Mouse (Mus musculus): ENCODE measurements around the gene Snx25. TPM values are rescaled to one million over a fixed set of nuclear protein-coding genes. Genes with fewer than 3 reads are reported as not detected.

Gene Snx25
- 10 to 100 TPM; 12.2 to 12.7 TPM for total RNA-seq (2021)

DNA sequence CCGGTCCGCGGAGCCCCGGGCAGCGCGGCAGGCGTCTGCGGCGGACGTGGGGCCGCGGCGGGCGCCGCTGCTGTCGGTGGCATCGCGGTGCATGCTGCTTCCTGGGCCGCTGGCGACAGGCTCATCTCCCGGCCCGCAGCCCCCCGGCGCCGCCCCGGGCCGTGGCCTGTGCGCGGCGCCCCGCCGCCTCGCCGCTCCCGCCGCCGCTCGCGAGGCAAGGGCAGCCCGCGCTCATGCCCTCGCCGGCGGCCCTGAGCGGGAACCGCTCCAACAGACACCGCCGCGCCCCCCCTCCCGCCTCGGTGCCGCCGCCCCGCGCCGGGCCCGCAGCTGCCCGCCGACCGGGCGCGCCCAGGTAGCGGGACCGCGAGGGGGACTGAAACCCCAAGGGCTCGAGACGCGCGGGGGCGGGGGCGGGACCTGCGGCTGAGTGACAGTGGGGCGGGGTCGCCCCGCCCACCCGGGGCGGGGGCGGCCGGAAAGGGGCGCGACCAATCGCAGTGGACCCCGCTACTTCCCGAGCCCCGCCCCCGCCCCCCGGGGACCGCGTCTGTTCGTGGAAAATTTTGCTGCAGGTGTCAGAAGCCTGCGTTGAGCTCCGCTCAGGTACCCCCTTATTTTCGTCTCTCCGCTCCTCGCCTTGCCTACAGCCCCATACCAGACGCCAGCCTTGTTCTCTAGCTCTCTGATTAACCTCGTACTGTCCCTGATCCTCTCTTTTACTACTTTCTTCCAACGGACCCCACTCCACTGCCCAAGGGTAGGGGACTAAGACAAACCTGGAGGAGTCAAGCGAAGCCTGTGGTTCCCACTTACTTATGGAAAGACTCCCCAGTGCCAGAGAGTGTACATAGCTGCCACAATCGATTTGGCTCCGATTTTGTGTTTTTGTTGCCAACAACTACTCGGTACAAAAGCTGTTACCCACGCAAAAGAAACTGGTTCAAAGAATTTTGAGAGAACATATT, at the start of gene Snx25:
Snx25 (minus strand) TSS at position 96 of the 968 bp plus-strand sequence.
- peak; percentile 87 for DNase-seq

DNA sequence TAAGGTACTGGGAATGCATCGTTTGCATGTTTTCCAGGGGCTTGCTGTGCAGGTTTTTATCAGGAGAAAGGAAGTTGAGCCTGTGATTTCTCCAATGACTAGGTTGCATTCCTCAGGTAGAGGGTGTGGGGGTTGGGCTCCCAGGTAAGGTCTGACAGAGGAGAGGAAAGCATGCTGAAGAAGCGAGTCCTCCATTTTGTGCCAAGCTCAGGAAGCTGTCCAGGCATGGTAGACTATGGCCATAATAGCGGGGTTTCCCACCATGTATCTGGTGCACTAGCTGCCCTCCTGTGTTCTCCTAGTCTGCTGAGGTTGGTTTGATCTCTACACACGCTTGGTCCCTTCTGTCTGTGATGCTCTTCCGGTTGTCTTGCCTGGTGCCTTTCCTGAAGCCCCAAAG, 45.7 kb upstream of the Snx25 start:
- DNase-seq: no peak

DNA sequence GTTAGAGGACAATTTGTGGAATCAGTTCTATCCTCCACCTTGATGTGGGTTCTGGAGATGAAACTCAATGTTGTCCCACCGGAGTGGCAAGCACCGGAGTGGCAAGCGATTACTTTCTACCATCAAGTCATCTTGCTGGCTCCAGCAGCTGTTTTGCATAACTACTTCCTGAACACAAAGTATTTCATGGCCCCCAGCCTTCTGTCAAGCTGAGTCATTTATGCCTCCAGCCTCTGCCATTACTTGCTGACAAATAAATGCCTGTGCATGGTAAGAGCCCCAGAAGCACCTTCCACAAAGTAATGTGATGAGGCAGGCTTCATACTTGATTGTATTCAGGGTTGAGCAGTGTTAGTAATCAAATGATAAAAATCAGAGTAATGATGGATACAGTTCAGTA, 44.9 kb upstream of the Snx25 start:
- DNase-seq: no peak

DNA sequence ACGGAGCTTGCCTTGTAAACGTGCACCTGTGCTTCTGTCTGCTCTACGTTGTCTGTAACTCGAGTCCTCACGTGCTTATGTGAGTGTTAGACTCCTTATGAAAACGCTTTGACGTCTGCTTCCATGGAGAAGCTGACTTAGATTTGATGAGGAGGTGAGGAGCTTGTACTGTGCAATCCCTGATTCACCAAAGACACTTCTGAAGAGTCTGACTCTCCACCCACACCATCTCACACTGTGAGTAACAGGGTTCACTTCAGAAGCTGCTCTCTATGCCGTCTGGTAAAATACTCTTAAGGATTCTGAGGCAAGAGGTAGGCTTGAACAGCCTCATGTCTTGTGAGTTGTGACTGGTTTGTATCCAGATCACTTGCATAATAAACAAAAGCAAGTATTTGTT, 41.1 kb upstream of the Snx25 start:
- DNase-seq: no peak

DNA sequence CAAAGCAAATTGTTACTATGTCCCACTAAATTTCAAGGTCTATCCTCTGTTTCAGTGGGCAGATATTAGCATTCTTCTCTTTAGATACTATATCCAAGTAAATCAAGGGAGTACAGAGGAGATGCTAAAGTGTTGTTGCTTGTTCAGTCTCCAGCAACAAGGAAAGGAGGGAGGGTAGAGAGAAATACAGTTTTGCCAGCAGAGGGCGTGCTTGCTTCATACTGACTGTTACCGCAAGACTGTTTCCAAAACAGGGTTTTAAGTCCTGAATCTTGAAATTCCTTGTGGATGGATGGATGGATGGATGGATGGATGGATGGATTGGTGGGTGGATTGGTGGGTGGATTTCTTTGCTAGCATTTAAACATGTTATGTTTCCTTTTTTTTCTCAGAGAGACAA, 33.4 kb upstream of the Snx25 start:
- DNase-seq: peak; percentile 79

DNA sequence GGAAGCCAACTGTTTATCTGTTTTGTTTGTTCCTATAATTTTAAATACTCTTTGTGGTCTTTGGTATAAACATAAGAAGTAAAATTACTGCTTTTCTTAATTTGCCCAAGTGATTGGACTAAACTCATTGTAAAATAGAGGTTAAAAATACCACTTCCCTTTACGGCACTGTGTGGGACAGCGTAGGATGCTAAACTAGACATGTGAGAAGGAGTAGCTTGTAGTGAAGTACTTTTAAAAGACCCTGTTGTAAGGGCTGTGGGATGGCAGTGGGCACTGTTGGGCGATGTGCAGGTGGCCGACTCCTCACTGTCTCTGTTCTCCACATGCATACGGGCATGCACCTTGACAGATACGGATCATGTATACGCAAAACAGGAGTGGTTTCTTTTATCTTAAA, 28.2 kb upstream of the Snx25 start:
- DNase-seq: no peak

DNA sequence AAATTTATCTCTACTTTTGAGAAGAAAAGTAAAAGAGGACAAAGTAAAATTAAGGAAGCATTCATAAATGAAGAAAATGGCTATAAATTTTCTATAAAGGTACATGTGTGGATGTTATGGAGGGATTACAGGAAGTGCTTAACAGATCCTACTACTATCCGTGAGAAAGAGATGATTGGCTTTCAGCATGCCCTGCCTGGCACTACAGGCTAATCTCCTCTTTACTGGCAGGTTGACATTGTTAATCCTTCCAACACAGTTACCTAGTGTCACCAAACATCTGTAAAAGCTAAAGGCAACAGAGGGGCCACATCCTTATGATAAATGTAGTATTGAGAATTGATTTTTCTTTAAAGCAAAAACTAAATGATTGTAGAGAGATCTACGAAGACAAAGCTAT, 21.7 kb upstream of the Snx25 start:
- DNase-seq: no peak

DNA sequence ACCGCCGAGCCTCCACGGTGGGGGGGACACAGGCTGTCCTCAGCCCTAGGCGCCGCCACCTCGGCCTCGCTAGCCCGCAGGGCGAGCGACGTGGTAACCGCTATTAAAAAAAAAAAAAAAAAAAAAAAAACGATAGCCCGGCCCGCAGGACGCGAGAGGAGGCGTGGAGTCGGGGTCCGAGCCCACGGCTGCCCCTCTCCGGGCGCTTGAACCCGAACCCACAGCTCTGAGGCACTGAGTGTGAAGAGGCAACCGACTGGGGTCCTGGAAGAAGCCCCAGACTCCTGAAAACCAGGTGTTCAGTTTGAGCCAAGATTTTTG, 11.9 kb upstream of the Snx25 start:
- no peak for DNase-seq

DNA sequence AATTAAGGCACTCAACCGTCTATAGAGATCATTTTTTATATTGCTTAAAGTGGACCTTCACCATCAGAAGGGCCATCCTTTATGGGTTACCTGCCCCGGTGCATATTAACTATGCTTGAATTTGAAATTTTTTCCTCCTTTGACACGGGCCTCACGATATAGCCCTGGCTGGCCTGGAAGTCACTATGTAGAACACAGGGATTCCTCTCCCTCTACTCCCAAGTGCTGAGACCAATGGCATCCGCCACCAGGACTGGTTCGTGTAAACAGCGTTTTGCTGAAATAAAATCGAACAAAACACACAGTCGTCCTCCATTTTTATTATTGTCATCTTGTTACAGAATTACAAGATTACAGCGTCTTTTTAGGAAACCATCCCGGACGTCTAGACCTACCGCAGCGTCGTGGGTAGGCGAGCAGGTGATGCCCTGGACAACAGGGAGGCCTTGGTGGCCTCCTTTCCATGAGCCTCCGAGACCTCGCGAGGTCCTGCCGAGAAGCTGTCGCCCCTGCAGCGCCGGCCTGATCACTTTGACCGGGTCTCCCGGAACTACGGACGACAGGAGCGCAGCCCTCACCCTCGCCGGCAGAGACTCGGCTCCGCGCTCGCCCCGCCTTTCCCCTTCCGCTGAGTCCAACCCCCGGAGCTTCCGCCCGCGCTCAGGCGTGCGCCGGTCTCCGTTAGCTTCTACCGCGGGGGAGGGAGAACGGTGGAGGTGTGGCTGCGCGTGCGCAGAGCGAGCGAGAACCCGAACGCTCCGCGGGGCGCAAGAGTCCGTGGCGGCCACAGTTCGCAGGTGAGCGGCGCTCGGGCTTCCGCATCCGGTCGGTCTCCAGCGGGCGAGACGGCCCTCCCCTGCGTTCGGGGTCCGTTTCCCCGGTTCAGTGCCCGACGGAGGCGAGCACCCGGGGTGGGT, 11.3 kb upstream of the Snx25 start:
- DNase-seq: peak; percentile 97

DNA sequence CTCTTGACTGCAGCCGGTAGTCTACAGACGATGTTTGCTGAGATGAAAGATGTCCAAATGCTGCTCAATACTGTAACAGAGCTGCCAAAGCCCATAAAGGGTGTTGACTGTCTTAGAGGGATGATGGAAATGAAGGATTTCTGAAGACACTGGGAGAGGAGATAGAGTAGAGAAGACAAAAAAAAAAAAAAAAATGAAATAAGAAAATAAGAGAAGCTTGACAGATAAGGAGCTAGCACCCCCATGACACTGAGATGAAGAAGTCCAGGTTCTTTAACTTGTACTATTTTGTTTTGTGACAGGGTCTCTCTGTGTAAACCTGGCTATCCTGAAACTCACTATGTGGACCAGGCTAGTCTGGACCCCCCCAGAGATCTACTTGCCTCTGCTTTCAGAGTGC, 1.1 kb upstream of the Snx25 start:
- no peak for DNase-seq

DNA sequence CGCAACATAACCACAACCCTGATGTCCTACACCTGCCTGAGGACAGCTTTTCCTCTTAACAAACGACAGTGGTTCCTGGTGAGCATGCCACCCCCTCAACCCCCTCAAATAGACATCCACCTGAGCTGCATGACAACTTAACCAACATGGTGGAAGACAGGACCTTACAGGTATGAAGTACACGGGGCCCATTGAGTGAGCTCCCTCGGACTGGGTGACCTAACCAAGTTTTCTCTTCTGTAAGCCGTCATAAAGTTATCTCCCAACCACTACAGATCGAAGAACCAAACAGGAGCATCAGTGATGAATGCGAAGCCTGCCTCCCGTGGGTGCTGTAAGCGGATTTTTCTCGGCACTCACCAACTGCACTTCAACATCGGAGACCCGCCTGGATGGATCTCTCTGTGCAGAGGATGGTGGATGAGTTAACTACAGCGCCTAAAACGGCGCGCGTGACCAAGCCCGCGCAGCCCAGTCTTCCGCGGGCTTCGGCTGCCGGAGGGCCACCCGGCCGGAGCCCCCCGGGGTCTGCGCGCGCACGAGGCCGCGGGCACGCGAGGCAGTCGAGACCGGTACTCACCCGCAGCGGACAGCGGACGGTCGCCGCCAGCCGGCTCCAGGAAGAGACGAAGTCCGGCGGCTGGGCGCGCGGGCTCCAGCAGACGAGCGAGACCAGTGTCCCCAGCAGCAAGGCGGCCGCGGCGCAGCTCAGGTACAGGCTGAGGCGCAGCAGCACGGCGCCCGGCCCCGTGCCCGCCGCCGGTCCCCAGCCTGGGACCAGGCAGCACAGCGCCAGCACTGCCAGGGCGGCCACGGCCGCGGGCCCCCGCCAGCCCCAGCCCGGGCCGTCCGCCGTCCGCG, 527 bp downstream of the Snx25 start, which contains the start of gene Cfap97:
Cfap97 (plus strand) TSS at position 570 of the 861 bp plus-strand sequence.
- DNase-seq: peak; percentile 65

DNA sequence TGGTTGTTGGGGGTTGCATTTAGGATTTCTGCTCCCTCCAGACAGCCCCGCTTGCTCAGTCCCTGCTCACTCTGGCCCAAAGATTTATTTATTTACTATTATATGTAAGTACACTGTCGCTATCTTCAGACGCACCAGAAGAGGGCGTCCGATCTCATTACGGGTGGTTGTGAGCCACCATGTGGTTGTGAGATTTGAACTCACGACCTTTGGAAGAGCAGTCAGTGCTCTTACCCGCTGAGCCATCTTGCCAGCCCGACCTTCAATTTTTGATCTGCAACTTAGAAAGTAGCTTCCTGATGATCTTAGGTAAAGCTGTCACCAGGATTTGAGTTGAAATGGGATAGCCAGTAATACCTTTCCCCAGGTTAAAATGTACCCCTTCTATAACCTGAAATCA, 2.2 kb downstream of the Snx25 start:
- no peak for DNase-seq

DNA sequence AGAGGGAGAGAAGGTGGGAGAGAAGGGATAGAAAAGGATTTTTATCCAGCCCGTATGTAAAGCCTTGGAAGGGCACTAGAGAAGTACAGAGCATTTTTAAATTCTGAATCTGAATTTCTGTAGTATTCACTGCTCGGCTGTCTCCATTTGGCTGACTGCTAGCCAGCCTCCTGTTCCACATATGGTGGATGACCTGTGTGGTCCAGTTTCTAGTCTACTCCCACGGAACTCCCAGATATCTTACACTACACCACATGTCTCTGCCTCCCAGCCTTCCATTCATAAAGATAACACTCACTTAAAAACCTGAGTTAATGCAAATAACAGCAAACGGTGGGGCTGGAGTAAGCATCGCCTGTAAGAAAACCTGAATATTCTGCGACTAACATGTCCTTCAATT, 2.7 kb downstream of the Snx25 start:
- no peak for DNase-seq

DNA sequence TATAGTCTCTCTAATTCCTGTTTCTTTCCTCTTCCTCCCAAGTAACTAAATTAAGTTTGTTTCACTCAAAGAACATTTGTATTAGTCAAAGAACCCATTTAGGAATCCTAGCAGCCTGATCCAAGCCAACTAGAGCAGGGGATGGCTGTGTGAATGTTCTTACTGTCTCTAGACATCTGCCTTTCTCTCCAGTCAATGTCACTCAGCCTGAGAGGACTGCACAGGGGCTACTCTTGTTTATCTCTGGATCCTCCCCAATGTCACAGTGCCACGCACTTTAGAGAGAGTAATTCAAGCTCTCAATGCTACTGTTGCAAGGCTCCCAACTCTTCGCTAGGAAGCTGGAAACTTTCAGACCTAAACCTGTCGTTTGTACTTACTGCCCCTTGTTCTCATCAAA, 5.8 kb downstream of the Snx25 start:
- no peak for DNase-seq

DNA sequence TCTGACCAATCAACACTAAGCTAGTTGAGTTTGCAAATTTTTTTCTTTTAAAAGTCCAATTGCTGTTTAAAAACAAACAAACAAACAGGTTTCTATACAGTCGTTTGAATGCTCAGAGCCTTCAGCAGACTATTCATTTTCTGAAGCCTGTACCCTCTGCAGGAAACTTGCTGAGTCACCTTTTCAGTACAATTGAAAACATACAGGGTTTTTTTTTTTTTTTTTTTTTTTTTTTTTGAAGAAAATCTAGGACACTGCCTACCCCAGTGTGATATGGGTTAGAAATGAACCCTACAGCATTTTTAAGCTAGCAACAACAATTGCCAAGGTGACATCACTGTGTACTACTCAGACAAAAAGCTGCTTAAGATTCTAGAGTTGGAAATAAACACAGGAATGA, 8.0 kb downstream of the Snx25 start:
- DNase-seq: no peak

DNA sequence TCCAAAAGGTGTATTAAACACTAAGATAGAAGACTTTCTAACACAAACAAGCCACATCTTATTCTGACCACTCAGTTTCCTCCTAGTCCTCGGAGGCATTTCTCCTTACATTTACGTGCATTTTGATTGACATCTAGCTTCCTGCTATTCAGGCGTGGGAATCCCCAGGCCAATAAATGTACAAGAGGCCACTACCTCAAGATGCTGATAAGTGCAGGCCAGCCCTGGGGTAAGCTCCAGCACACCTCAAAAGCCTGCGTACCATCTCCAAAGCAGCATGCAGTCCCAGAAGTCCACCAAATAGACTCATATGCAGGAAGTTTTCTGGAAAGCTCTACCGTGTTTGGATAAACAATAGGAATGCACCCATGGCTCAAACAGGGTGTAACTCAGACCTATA, 8.5 kb downstream of the Snx25 start:
- no peak for DNase-seq

DNA sequence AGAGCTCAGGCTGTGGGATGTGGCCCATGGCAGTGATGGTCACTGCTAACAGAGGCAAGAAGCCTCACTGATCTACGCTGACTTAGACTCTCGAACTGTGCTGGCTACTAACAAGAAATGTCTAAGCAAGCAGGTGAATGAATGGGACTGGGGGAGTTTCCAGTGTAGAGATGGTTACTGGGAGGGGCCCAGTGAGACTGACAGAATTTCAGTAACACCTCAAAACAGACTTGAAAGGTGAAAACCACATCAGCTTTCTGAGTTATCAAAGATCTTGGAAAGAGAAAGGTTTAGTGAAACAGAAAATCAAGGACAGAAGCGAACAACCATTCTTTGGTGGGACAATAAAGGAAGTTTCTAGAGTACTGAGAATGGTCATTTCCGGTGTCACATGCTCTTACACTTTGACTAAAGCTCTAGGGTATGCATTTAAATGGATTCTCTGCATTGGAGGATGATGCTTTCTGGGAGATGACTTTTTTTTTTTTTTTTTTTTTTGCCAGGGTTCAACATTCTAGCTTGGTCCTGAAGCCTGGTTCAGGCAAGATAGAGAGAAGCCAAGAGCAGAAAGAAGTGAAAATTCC, 9.4 kb downstream of the Snx25 start:
- no peak for DNase-seq

DNA sequence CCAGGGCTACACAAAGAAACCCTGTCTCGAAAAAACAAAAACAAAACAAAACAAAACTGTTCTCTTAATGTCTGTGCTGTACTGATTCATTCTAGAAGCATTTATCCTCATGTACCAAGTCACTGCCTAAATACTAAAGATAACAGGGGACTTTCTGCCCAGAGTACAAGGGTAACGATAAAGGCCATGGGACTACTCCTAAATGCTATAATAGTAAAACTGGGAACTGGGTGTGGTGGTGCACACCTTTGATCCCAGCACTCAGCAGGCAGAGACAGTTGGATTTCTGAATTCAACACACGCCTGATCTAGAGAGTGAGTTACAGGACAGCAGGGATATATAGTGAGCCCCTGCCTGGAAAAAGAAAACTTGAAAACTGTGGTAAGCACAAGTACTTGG, 10.3 kb downstream of the Snx25 start:
- no peak for DNase-seq

DNA sequence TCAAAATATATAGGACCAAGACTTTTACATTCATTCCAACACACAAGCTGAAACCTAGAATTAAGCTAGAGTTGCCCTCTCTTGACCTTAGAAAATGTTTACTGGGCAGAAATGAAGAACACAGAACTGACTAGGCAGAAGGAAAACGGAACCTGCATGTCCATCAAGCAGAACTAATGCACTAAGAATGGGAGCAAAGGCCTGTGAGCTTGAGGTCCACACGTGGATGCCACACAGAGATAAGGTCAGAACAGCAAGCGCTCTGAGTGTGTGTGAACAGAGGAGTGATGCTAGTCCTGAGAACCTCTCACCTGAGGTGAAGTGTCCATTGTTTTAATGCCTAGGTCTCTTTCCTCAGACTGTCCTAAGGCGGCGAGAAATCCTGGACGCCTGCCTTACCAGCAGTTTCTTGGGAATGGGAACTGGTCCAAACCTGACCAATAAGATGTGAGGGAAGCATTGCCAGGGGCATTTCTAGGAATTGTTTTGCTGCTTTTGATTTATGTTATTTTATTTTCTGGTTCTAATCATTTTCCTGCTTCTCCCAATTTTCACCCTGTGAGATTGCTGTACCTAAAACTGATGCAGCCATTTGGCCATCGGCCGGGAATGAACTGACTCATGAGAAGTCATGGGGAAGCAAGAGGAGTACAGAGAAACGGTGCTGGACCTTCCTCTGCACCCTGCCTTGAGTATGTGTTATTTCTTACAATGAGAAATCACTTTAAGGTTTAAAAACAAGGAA, 11.4 kb downstream of the Snx25 start:
- DNase-seq: no peak

DNA sequence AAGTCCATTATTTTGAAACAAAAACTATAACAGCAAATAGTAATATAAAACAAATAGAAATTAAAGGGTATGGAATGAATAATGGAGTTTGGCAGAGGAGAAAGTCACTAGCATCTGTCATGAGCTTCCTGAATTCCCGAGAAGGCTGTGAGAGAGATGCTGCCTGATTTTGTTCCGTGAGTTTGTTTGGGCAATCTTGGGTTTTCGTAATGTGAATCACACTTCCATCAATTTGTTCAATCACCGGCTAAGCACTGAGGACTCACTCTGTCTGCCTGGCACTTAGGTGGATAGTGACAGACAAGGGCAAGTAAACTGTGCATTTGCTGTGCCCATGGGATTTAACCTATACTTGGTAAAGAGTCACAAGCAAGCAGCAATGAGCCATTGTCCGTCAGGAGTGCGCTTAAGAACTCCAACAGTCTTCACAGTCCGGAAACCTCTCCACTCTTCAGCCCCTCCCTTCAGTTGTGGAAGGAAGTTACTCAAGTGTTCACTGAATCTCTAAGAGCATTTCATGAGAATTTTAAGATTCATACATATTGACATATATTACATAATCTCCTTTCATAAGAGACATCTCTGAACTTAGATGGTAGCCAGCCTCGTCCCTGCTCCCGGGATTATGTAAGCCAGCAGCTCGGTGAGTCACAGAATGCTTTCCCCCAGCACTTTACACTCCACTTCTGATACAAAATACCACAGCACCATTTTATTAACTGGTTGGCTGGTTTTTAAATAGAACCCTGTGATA, 13.9 kb downstream of the Snx25 start:
- no peak for DNase-seq

DNA sequence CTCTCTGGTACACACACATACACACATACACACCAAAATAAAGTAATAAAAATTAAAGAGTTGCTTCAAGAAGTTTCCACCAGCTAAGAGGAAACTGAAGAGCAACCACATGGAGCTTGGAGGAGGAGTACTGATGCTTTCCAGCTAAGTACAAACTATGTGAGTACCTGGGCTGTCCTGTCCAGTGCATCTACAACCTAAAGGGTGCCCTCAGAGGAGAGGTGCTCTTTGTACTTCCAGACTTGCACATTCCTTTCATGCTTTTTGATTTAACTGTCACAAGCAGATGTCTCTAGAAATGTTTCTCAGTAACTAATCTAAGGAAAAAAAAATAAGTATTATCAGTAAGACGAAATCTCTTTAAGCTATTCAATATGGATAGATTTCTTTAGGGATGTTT, 14.6 kb downstream of the Snx25 start:
- DNase-seq: no peak

All from heart, postnatal 4 days (tissue).